Mouse (Mus musculus) midbrain, postnatal 0 days (tissue): ENCODE measurements at regions not wholly inside any gene's neighbourhood (a gene's known extent, or its start where the extent isn't known, plus 50 kb on each side); places are given as distances from the start of the nearest gene placed in this dataset.

Experiments used
- ATAC-seq: fragments of 200-750 bp; cut with Nextera tagmentation; 2 replicates; pipeline ENCODE4 v1.8.0; 2017; ENCODE audit warnings: moderate number of reproducible peaks, mild to moderate bottlenecking, moderate TSS enrichment, moderate library complexity; ENCODE audit not compliant: low FRiP score
- DNase-seq: peaks from one replicate; pipeline ENCODE4 v3.0.0-alpha.2; 2015; ENCODE audit warnings: low spot score
- H3K27ac ChIP-seq: fragments of 300-500 bp; sonication (generic); 2 replicates; pipeline ENCODE4 v1.5.1; 2014; ENCODE audit warnings: low read depth, mild to moderate bottlenecking, low read length, mixed read lengths
- H3K27me3 ChIP-seq: fragments of 300-500 bp; sonication (generic); 2 replicates; pipeline ENCODE4 v1.6.1; 2014; ENCODE audit warnings: low read length, control low read depth, mixed read lengths; ENCODE audit not compliant: insufficient read depth
- H3K36me3 ChIP-seq: fragments of 300-500 bp; sonication (generic); 2 replicates; pipeline ENCODE4 v1.6.1; 2014; ENCODE audit warnings: low read length, control low read depth, mixed read lengths; ENCODE audit not compliant: insufficient read depth
- H3K4me1 ChIP-seq: fragments of 300-500 bp; sonication (generic); 2 replicates; pipeline ENCODE4 v1.6.1; 2014; ENCODE audit warnings: mild to moderate bottlenecking, control low read depth, antibody characterized with exemption, low read length, mixed read lengths; ENCODE audit not compliant: insufficient read depth
- H3K4me2 ChIP-seq: fragments of 300-500 bp; sonication (generic); 2 replicates; pipeline ENCODE4 v1.6.1; 2014; ENCODE audit warnings: low read depth, mild to moderate bottlenecking, low read length, mixed read lengths; ENCODE audit not compliant: poor library complexity, severe bottlenecking
- H3K4me3 ChIP-seq: fragments of 300-500 bp; sonication (generic); 2 replicates; pipeline ENCODE4 v1.5.1; 2014; ENCODE audit warnings: low read depth, mild to moderate bottlenecking, low read length, moderate library complexity
- H3K9ac ChIP-seq: fragments of 300-500 bp; sonication (generic); replicated peaks from 2 replicates; pipeline ENCODE4 v1.6.1; 2014; ENCODE audit warnings: mild to moderate bottlenecking, low read length, moderate library complexity, mixed read lengths; ENCODE audit not compliant: poor library complexity, severe bottlenecking
- H3K9me3 ChIP-seq: fragments of 300-500 bp; sonication (generic); 2 replicates; pipeline ENCODE4 v1.6.1; 2016; ENCODE audit warnings: low read length, control low read depth
- CTCF ChIP-seq: IDR thresholded peaks from 2 replicates; pipeline ENCODE4 v1.5.1; 2016; ENCODE audit warnings: antibody characterized with exemption, mild to moderate bottlenecking
- WGBS: fragments of 180-500 bp; shearing (Covaris S2); extraction: QIAGEN DNeasy Blood & Tissue Kit; methylation state at CpG from one replicate; pipeline ENCODE4 v1.1.7; 2014; 5-methylcytosine and 5-hydroxymethylcytosine counted together

GRCm38 (mm10) chr5:118349057-118349456, 104.0 kb downstream of the 2410131K14Rik start:
- Histone ChIP-seq H3K4me1 (no peaks in the 10 kb centered on the region), H3K27me3 (no peaks in the 10 kb centered on the region), H3K9ac (no peak overlapping the region), H3K27ac (no peak overlapping the region), H3K36me3 (no peaks in the 10 kb centered on the region), H3K9me3 (no peaks in the 10 kb centered on the region), H3K4me3 (no peak overlapping the region), H3K4me2 (no peak overlapping the region)
- no peak for ATAC-seq
- DNase-seq = no peak
- 93% methylated on average over 3 of the region's 3 CpGs for WGBS
- TF ChIP-seq CTCF = no peak

GRCm38 (mm10) chr5:118351301-118351700, 106.3 kb downstream of the 2410131K14Rik start:
- DNase-seq = no peak
- Histone ChIP-seq H3K4me3 (no peak overlapping the region), H3K27ac (no peak overlapping the region), H3K36me3 (no peaks in the 10 kb centered on the region), H3K4me2 (no peak overlapping the region), H3K4me1 (no peaks in the 10 kb centered on the region), H3K9ac (no peak overlapping the region), H3K9me3 (no peaks in the 10 kb centered on the region), H3K27me3 (no peaks in the 10 kb centered on the region)
- 34% methylated on average over 1 of the region's 1 CpGs for WGBS
- no peak for ATAC-seq
- no peak for TF ChIP-seq CTCF

DNA sequence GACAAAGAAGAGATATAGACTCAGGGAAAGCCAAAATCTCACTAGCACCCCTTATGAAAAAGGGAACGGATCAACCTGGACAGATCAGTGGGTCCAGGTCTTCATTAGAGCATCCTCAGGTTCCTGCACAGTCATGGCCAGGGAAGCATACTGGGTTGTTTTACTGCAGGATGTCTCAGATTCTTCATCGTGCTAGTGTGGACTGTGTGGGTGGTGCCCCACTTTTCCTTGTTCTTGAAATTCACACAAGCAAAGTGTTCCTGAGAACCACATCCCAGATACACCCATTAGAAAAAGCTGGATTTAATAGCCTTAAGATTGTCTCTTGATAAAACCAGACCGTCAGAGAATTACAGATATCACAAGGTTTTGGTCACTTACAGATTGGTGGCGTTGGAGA, 107.1 kb downstream of the 2410131K14Rik start:
- ATAC-seq (no peak), DNase-seq (no peak)
- no peak overlapping the region for H3K4me3 ChIP-seq
- no peak overlapping the region for H3K9ac ChIP-seq
- no peaks in the 10 kb centered on the region for H3K27me3 ChIP-seq
- TF ChIP-seq CTCF = no peak
- no peak overlapping the region for H3K4me2 ChIP-seq
- no peak overlapping the region for H3K27ac ChIP-seq
- whole genome bisulfite sequencing = 91% methylated on average over 4 of the region's 4 CpGs
- H3K36me3 ChIP-seq = no peaks in the 10 kb centered on the region
- H3K9me3 ChIP-seq = no peaks in the 10 kb centered on the region
- no peaks in the 10 kb centered on the region for H3K4me1 ChIP-seq

GRCm38 (mm10) chr5:118353061-118353460, 108.0 kb downstream of the 2410131K14Rik start:
- H3K27ac ChIP-seq = no peak overlapping the region
- H3K36me3 ChIP-seq = no peaks in the 10 kb centered on the region
- no peaks in the 10 kb centered on the region for H3K9me3 ChIP-seq
- no peak overlapping the region for H3K9ac ChIP-seq
- no peak overlapping the region for H3K4me3 ChIP-seq
- no peaks in the 10 kb centered on the region for H3K27me3 ChIP-seq
- WGBS = 44% methylated on average over 6 of the region's 6 CpGs
- no peaks in the 10 kb centered on the region for H3K4me1 ChIP-seq
- no peak for TF ChIP-seq CTCF
- no peak for DNase-seq
- H3K4me2 ChIP-seq = no peak overlapping the region
- no peak for ATAC-seq

DNA sequence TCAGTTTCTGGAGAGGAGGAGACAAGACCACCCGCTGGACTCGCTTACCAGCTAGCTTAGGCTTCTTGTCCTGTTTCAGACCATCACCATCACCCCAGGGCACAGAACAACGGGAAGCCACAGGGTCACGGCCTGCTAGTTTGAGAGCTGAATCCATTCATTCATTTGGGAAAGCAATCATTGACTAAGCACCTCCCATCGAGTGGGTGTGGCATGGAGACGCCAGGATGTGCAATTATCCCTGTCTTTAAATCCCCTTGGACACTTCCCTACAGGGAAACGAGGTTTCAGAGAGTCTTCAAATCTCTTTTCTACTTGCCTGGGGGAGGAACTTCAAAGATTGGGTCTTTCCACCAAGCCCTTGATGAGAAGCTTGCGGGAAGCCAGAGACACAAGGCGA, 108.7 kb downstream of the 2410131K14Rik start:
- Histone ChIP-seq H3K27ac (no peak overlapping the region), H3K9ac (no peak overlapping the region), H3K9me3 (no peaks in the 10 kb centered on the region), H3K36me3 (no peaks in the 10 kb centered on the region), H3K27me3 (no peaks in the 10 kb centered on the region), H3K4me2 (no peak overlapping the region), H3K4me1 (no peaks in the 10 kb centered on the region), H3K4me3 (no peak overlapping the region)
- ATAC-seq (no peak), DNase-seq (no peak)
- WGBS = 22% methylated on average over 9 of the region's 9 CpGs
- TF ChIP-seq CTCF = no peak

DNA sequence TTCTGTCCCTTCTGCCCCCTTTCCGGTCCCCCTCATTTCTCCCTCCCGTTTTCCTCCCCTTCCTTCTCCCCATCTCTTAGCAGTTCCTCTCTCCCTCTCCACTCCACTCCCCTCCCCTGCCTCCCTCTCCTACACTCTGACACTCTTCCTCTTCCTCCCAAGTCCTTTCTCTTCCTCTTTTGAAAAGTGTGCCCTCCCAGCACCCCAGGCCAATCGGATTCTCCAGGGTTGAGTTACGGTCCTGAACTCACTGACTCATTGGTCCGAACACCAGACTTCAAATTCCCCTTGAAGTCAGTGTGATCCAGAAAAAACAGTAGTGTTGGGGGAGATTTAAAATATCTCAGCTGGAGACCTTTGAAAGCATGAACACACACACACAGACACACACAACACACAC, 109.1 kb downstream of the 2410131K14Rik start:
- Histone ChIP-seq H3K4me1 (no peaks in the 10 kb centered on the region), H3K27me3 (no peaks in the 10 kb centered on the region), H3K9me3 (no peaks in the 10 kb centered on the region), H3K9ac (no peak overlapping the region), H3K27ac (no peak overlapping the region), H3K36me3 (no peaks in the 10 kb centered on the region), H3K4me3 (no peak overlapping the region), H3K4me2 (no peak overlapping the region)
- no peak for TF ChIP-seq CTCF
- ATAC-seq (no peak), DNase-seq (no peak)
- WGBS = 18% methylated on average over 5 of the region's 5 CpGs
